7 mouse cellular contexts compared by ENCODE assay signal in the genomic region with DNA sequence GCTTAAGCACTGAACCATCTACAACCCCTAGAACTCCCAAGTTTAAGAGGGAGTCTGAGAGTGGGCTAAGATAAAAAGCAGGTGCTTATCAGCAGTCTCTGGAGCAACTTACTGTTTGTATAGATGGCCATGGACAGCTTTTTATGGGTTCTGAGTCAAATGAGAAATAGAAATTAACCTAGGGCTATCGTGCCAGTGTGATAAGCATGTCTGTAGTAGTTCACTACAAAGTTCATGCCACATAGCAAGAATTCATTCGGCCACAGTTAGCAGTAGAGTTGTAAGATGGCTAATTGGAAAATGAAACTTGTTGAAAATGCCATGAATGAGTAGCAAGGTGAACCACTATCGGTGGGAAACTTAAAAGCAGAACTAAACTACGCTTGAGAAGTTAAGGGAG. TPM values are rescaled to one million over a fixed set of nuclear protein-coding genes. Genes with fewer than 3 reads are reported as not detected.
DNase-seq lines count a peak whose midpoint lies in the region; ATAC-seq and TF ChIP-seq lines count a peak whose summit lies in the region.

No protein-coding gene starts in this region.

- peak; percentile 4 for DNase-seq in thymus, adult 2 months
- DNase-seq in thymus, postnatal 0 days (ENCODE audit: low spot score), result no peak
- DNase-seq in forebrain, embryonic 11.5 days (ENCODE audit: low spot score), result no peak
- peak; percentile 54 to 67 (median 66) for DNase-seq in liver, embryonic 14.5 days (ENCODE audit: low read depth in 3 of 3, low spot score in 3 of 3)
- no peak for DNase-seq in right cerebral cortex, adult 2 months (ENCODE audit: low spot score in 2 of 2)
- DNase-seq in urinary bladder, adult 2 months (ENCODE audit: low spot score), result no peak

- ATAC-seq in forebrain, embryonic 11.5 days (replicated peaks; ENCODE audit: low FRiP score), result no peak
- peak; percentile 10; the same call in 1 of the 2 replicates for ATAC-seq in liver, embryonic 14.5 days (ENCODE audit: insufficient read depth)
- no peak for ATAC-seq in activated CD4-positive, CD25-positive, alpha-beta regulatory T cell, adult 4 months

- peak overlapping the region; percentile 20; the same call in 1 of the 2 replicates for H3K27ac ChIP-seq in thymus, adult 2 months (ENCODE audit: control insufficient read depth, insufficient read depth, low read length)
- H3K27ac ChIP-seq in forebrain, embryonic 11.5 days (ENCODE audit: low read depth, low read length), result no peak overlapping the region
- peak overlapping the region; percentile 95 for H3K27ac ChIP-seq in liver, embryonic 14.5 days

- peaks cover 44% of the 10 kb centered on the region for H3K36me3 ChIP-seq in thymus, adult 2 months (ENCODE audit: control insufficient read depth, insufficient read depth, low read length)
- peaks cover 24% of the 10 kb centered on the region for H3K36me3 ChIP-seq in forebrain, embryonic 11.5 days (ENCODE audit: control insufficient read depth, insufficient read depth, low read length)
- H3K36me3 ChIP-seq in liver, embryonic 14.5 days (replicated peaks; ENCODE audit: control insufficient read depth, insufficient read depth, low read depth), result peaks cover 49% of the 10 kb centered on the region

- peak; percentile 76 for TF ChIP-seq EP300 in liver, embryonic 14.5 days (IDR thresholded peaks at IDR 0.05; ENCODE audit: low read depth)

- H3K9ac ChIP-seq in forebrain, embryonic 11.5 days (ENCODE audit: low read length), result no peak overlapping the region; the same call in 1 of the 2 replicates
- H3K9ac ChIP-seq in liver, embryonic 14.5 days (replicated peaks), result peak overlapping the region; percentile 99

- H3K4me3 ChIP-seq in thymus, adult 2 months (ENCODE audit: control insufficient read depth, insufficient read depth, low read length), result no peak overlapping the region
- H3K4me3 ChIP-seq in forebrain, embryonic 11.5 days (ENCODE audit: low read depth, low read length), result peak overlapping the region; percentile 60; the same call in 1 of the 2 replicates
- H3K4me3 ChIP-seq in liver, embryonic 14.5 days (ENCODE audit: insufficient read depth in 1 of 2, low read depth in 2 of 2, low read length in 2 of 2), result peak overlapping the region; percentile 82 to 93

- H3K27me3 ChIP-seq in thymus, adult 2 months (ENCODE audit: control insufficient read depth, insufficient read depth, low read length), result no peaks in the 10 kb centered on the region
- H3K27me3 ChIP-seq in forebrain, embryonic 11.5 days (ENCODE audit: control insufficient read depth, insufficient read depth, low read length), result no peaks in the 10 kb centered on the region
- H3K27me3 ChIP-seq in liver, embryonic 14.5 days (ENCODE audit: control insufficient read depth, insufficient read depth, low read length), result no peaks in the 10 kb centered on the region

- H3K4me2 ChIP-seq in forebrain, embryonic 11.5 days (ENCODE audit: low read depth, low read length, severe bottlenecking), result peak overlapping the region; percentile 81; the same call in 1 of the 2 replicates
- peak overlapping the region; percentile 85 for H3K4me2 ChIP-seq in liver, embryonic 14.5 days (ENCODE audit: low read depth)

- no peaks in the 10 kb centered on the region for H3K9me3 ChIP-seq in forebrain, embryonic 11.5 days (ENCODE audit: control insufficient read depth, low read length)
- H3K9me3 ChIP-seq in liver, embryonic 14.5 days (ENCODE audit: control insufficient read depth, low read length), result no peaks in the 10 kb centered on the region

- TF ChIP-seq CTCF in thymus, adult 2 months (IDR thresholded peaks at IDR 0.05; ENCODE audit: borderline replicate concordance, control insufficient read depth, extremely low read depth, insufficient read depth, low read length, poor library complexity), result no peak
- TF ChIP-seq CTCF in liver, embryonic 14.5 days (IDR thresholded peaks at IDR 0.05; ENCODE audit: low read depth), result no peak

- TF ChIP-seq POLR2A in thymus, adult 2 months (IDR thresholded peaks at IDR 0.05; ENCODE audit: control insufficient read depth, extremely low read depth, insufficient read depth, low read length, poor library complexity), result no peak

- WGBS in thymus, adult 2 months, result 9% methylated on average over 4 of the region's 4 CpGs
- WGBS in forebrain, embryonic 11.5 days, result 90% methylated on average over 4 of the region's 4 CpGs
- 7% methylated on average over 4 of the region's 4 CpGs for WGBS in liver, embryonic 14.5 days (ENCODE audit: insufficient replicate concordance)

- H3K4me1 ChIP-seq in thymus, adult 2 months (replicated peaks; ENCODE audit: control insufficient read depth, insufficient read depth, low read length), result peaks cover 41% of the 10 kb centered on the region
- H3K4me1 ChIP-seq in forebrain, embryonic 11.5 days (replicated peaks; ENCODE audit: control insufficient read depth, insufficient read depth, low read length), result peaks cover 29% of the 10 kb centered on the region
- H3K4me1 ChIP-seq in liver, embryonic 14.5 days (replicated peaks; ENCODE audit: control insufficient read depth in 2 of 2, insufficient read depth in 2 of 2, low read length in 1 of 2), result peaks cover 43 to 56% of the 10 kb centered on the region in 2 experiments

RNA-seq across cellular contexts. Expression of a gene that starts 1.2 kb away (rescaled TPM):
- polyA plus RNA-seq in thymus, adult 2 months (2012; rRNA removed), result 132 and 162 TPM in 2 replicates
- 137 and 139 TPM in 2 replicates for polyA plus RNA-seq in thymus, postnatal 0 days (2015; fragmentation: Nextera tagmentation; extraction: Ambion mirVana)
- polyA plus RNA-seq in forebrain, embryonic 11.5 days (2014; fragmentation: Nextera tagmentation; extraction: Ambion mirVana), result 129 and 137 TPM in 2 replicates
- 39.0 and 43.9 TPM in 2 replicates for polyA plus RNA-seq in liver, embryonic 14.5 days (2012; rRNA removed)
- polyA plus RNA-seq in liver, embryonic 14.5 days (2014; fragmentation: Nextera tagmentation; extraction: Ambion mirVana), result 60.8 and 67.8 TPM in 2 replicates
- 93.9 and 96.9 TPM in 2 replicates for polyA plus RNA-seq in urinary bladder, adult 2 months (2012; rRNA removed)
- 100 to 1,000 TPM in 1 of 2 experiments, 10 to 100 TPM in 1; 80.4 to 124 TPM for polyA plus RNA-seq in activated CD4-positive, CD25-positive, alpha-beta regulatory T cell, adult 4 months (2017; shearing (Covaris generic))

RNA-seq across cellular contexts. Expression of a gene that starts 1.5 kb away (rescaled TPM):
- 285 and 346 TPM in 2 replicates for polyA plus RNA-seq in thymus, adult 2 months (2012; rRNA removed)
- polyA plus RNA-seq in thymus, postnatal 0 days (2015; fragmentation: Nextera tagmentation; extraction: Ambion mirVana), result 214 and 226 TPM in 2 replicates
- polyA plus RNA-seq in forebrain, embryonic 11.5 days (2014; fragmentation: Nextera tagmentation; extraction: Ambion mirVana), result 88.0 and 90.0 TPM in 2 replicates
- 47.7 and 48.4 TPM in 2 replicates for polyA plus RNA-seq in liver, embryonic 14.5 days (2012; rRNA removed)
- 56.0 and 66.9 TPM in 2 replicates for polyA plus RNA-seq in liver, embryonic 14.5 days (2014; fragmentation: Nextera tagmentation; extraction: Ambion mirVana)
- polyA plus RNA-seq in urinary bladder, adult 2 months (2012; rRNA removed), result 116 and 119 TPM in 2 replicates
- polyA plus RNA-seq in activated CD4-positive, CD25-positive, alpha-beta regulatory T cell, adult 4 months (2017; shearing (Covaris generic)), result 100 to 1,000 TPM; 281 to 288 TPM

RNA-seq across cellular contexts. Expression of a gene that starts 5.9 kb away (rescaled TPM):
- polyA plus RNA-seq in thymus, adult 2 months (2012; rRNA removed), result 3,213 and 4,498 TPM in 2 replicates
- 2,783 and 3,382 TPM in 2 replicates for polyA plus RNA-seq in thymus, postnatal 0 days (2015; fragmentation: Nextera tagmentation; extraction: Ambion mirVana)
- 1,387 and 1,399 TPM in 2 replicates for polyA plus RNA-seq in forebrain, embryonic 11.5 days (2014; fragmentation: Nextera tagmentation; extraction: Ambion mirVana)
- 421 and 438 TPM in 2 replicates for polyA plus RNA-seq in liver, embryonic 14.5 days (2012; rRNA removed)
- 957 and 1,007 TPM in 2 replicates for polyA plus RNA-seq in liver, embryonic 14.5 days (2014; fragmentation: Nextera tagmentation; extraction: Ambion mirVana)
- 1,258 and 1,344 TPM in 2 replicates for polyA plus RNA-seq in urinary bladder, adult 2 months (2012; rRNA removed)
- polyA plus RNA-seq in activated CD4-positive, CD25-positive, alpha-beta regulatory T cell, adult 4 months (2017; shearing (Covaris generic)), result 1,000 to 10,000 TPM; 3,856 to 4,120 TPM

RNA-seq across cellular contexts. Expression of a gene that starts 8.5 kb away (rescaled TPM):
- polyA plus RNA-seq in thymus, adult 2 months (2012; rRNA removed), result 25.3 and 75.8 TPM in 2 replicates
- polyA plus RNA-seq in thymus, postnatal 0 days (2015; fragmentation: Nextera tagmentation; extraction: Ambion mirVana), result 13.1 and 14.7 TPM in 2 replicates
- 16.6 and 17.4 TPM in 2 replicates for polyA plus RNA-seq in forebrain, embryonic 11.5 days (2014; fragmentation: Nextera tagmentation; extraction: Ambion mirVana)
- polyA plus RNA-seq in liver, embryonic 14.5 days (2012; rRNA removed), result 3.4 and 3.7 TPM in 2 replicates
- polyA plus RNA-seq in liver, embryonic 14.5 days (2014; fragmentation: Nextera tagmentation; extraction: Ambion mirVana), result 3.6 and 3.9 TPM in 2 replicates
- 104 and 126 TPM in 2 replicates for polyA plus RNA-seq in urinary bladder, adult 2 months (2012; rRNA removed)
- 10 to 100 TPM; 20.9 to 21.4 TPM for polyA plus RNA-seq in activated CD4-positive, CD25-positive, alpha-beta regulatory T cell, adult 4 months (2017; shearing (Covaris generic))

RNA-seq across cellular contexts. Expression of a gene that starts 9.6 kb away (rescaled TPM):
- polyA plus RNA-seq in thymus, adult 2 months (2012; rRNA removed), result 0.04 TPM in 2 replicates
- polyA plus RNA-seq in thymus, postnatal 0 days (2015; fragmentation: Nextera tagmentation; extraction: Ambion mirVana), result 0.06 and 0.13 TPM in 2 replicates
- 1.1 and 1.3 TPM in 2 replicates for polyA plus RNA-seq in forebrain, embryonic 11.5 days (2014; fragmentation: Nextera tagmentation; extraction: Ambion mirVana)
- polyA plus RNA-seq in liver, embryonic 14.5 days (2012; rRNA removed), result 4.5 TPM in 2 replicates
- polyA plus RNA-seq in liver, embryonic 14.5 days (2014; fragmentation: Nextera tagmentation; extraction: Ambion mirVana), result 7.6 and 9.1 TPM in 2 replicates
- 0.01 and 0.10 TPM in 2 replicates for polyA plus RNA-seq in urinary bladder, adult 2 months (2012; rRNA removed)
- under 1 TPM; 0.17 to 0.52 TPM for polyA plus RNA-seq in activated CD4-positive, CD25-positive, alpha-beta regulatory T cell, adult 4 months (2017; shearing (Covaris generic))

Comparison
In these comparisons a context has a peak if more than half of its experiments do, and no peak if none do; other contexts are left out.
1. DNase-seq: peak in thymus, adult 2 months (single experiment) and liver, embryonic 14.5 days (3 of 3); none in thymus, postnatal 0 days (single experiment), forebrain, embryonic 11.5 days (single experiment), right cerebral cortex, adult 2 months (0 of 2) and urinary bladder, adult 2 months (single experiment).